Mouse (Mus musculus): Measurements from ENCODE around the gene Casp8ap2. TPM values are rescaled to one million over a fixed set of nuclear protein-coding genes. Genes with fewer than 3 reads are reported as not detected.

Gene Casp8ap2
- total and polyA plus RNA-seq, 3 experiments = 18.2 to 93.5 (median 29.8) TPM

- no peak for DNase-seq (ENCODE audit: low read depth, low spot score)
- Histone ChIP-seq H3K79me2 (ENCODE audit: control insufficient read depth, insufficient read depth, low read length, poor library complexity) (no peaks in the 10 kb centered on the region), H3K4me3 (ENCODE audit: control insufficient read depth in 1 of 2, insufficient read depth in 1 of 2, low read depth in 2 of 2, low read length in 2 of 2) (no peak overlapping the region), H3K36me3 (ENCODE audit: control insufficient read depth in 1 of 2, insufficient read depth in 2 of 2, low read length in 2 of 2) (peaks cover 0 to 34% of the 10 kb centered on the region in 2 experiments; a peak in 2 of 4 replicates), H3K4me1 (ENCODE audit: control insufficient read depth in 1 of 2, insufficient read depth in 2 of 2, low read length in 2 of 2) (no peaks in the 10 kb centered on the region), H3K27ac (ENCODE audit: control insufficient read depth, low read depth, low read length) (no peak overlapping the region), H3K9me3 (replicated peaks; ENCODE audit: insufficient read depth, low read length) (no peaks in the 10 kb centered on the region), H3K27me3 (ENCODE audit: control insufficient read depth in 1 of 2, insufficient read depth in 2 of 2, low read length in 2 of 2) (no peaks in the 10 kb centered on the region), H3K9ac (ENCODE audit: control insufficient read depth, low read depth, low read length, poor library complexity, severe bottlenecking) (no peak overlapping the region)
- TF ChIP-seq GABPA (IDR thresholded peaks at IDR 0.05; ENCODE audit: low read depth, low read length) = no peak
- no peak for TF ChIP-seq UBTF (IDR thresholded peaks at IDR 0.05; ENCODE audit: borderline replicate concordance, insufficient read depth, low read depth, low read length)
- no peak for TF ChIP-seq RAD21 (IDR thresholded peaks at IDR 0.05; ENCODE audit: low read depth, low read length)
Measured at GRCm38 (mm10) chr4:32682471-32682870, 67.2 kb downstream of the Casp8ap2 start.

- no peak for DNase-seq (ENCODE audit: low read depth, low spot score)
- Histone ChIP-seq H3K4me1 (ENCODE audit: control insufficient read depth in 1 of 2, insufficient read depth in 2 of 2, low read length in 2 of 2) (no peaks in the 10 kb centered on the region), H3K9me3 (replicated peaks; ENCODE audit: insufficient read depth, low read length) (no peaks in the 10 kb centered on the region), H3K36me3 (ENCODE audit: control insufficient read depth in 1 of 2, insufficient read depth in 2 of 2, low read length in 2 of 2) (peaks cover 0 to 34% of the 10 kb centered on the region in 2 experiments; a peak in 2 of 4 replicates), H3K27ac (ENCODE audit: control insufficient read depth, low read depth, low read length) (no peak overlapping the region), H3K4me3 (ENCODE audit: control insufficient read depth in 1 of 2, insufficient read depth in 1 of 2, low read depth in 2 of 2, low read length in 2 of 2) (no peak overlapping the region), H3K79me2 (ENCODE audit: control insufficient read depth, insufficient read depth, low read length, poor library complexity) (no peaks in the 10 kb centered on the region), H3K9ac (ENCODE audit: control insufficient read depth, low read depth, low read length, poor library complexity, severe bottlenecking) (no peak overlapping the region), H3K27me3 (ENCODE audit: control insufficient read depth in 1 of 2, insufficient read depth in 2 of 2, low read length in 2 of 2) (no peaks in the 10 kb centered on the region)
- TF ChIP-seq ETS1 (IDR thresholded peaks at IDR 0.05; ENCODE audit: low read depth, low read length) (no peak), BHLHE40 (IDR thresholded peaks at IDR 0.05; ENCODE audit: borderline replicate concordance, low read depth, low read length) (no peak), TAL1 (IDR thresholded peaks at IDR 0.05; ENCODE audit: low read length) (no peak), UBTF (IDR thresholded peaks at IDR 0.05; ENCODE audit: borderline replicate concordance, insufficient read depth, low read depth, low read length) (no peak), SMC3 (IDR thresholded peaks at IDR 0.05; ENCODE audit: low read depth, low read length) (no peak), GATA1 (IDR thresholded peaks at IDR 0.05; ENCODE audit: low read depth, low read length) (no peak), RCOR1 (IDR thresholded peaks at IDR 0.05; ENCODE audit: low read depth, low read length) (no peak), POLR2AphosphoS2 (IDR thresholded peaks at IDR 0.05; ENCODE audit: low read length) (no peak), CHD2 (IDR thresholded peaks at IDR 0.05; ENCODE audit: low read length) (no peak), KAT2A (conservative IDR thresholded peaks at IDR 0.05; ENCODE audit: low read depth, low read length) (no peak), NRF1 (IDR thresholded peaks at IDR 0.05; ENCODE audit: insufficient read depth, low read depth, low read length, poor library complexity, severe bottlenecking) (no peak), MYB (IDR thresholded peaks at IDR 0.05; ENCODE audit: low read depth, low read length) (no peak), MEF2A (IDR thresholded peaks at IDR 0.05; ENCODE audit: extremely low read depth, insufficient replicate concordance, low read depth, low read length, poor library complexity, severe bottlenecking) (no peak), ZC3H11A (IDR thresholded peaks at IDR 0.05; ENCODE audit: low read depth, low read length) (no peak), ZMIZ1 (IDR thresholded peaks at IDR 0.05; ENCODE audit: low read depth, low read length) (no peak), E2F4 (IDR thresholded peaks at IDR 0.05; ENCODE audit: borderline replicate concordance, low read depth, low read length) (no peak), SIN3A (IDR thresholded peaks at IDR 0.05; ENCODE audit: low read length) (no peak), POLR2A (IDR thresholded peaks at IDR 0.05; ENCODE audit: control insufficient read depth in 1 of 2, insufficient read depth in 1 of 2, low read depth in 1 of 2, low read length in 2 of 2, poor library complexity in 1 of 2) (no peak), ZNF384 (IDR thresholded peaks at IDR 0.05; ENCODE audit: low read depth, low read length) (no peak)
Measured at GRCm38 (mm10) chr4:32683061-32683582, 67.9 kb downstream of the Casp8ap2 start.

Other genes with a start within 250 kb of the Casp8ap2 start
- not detected in 2 replicates for gene Gja10, start 12.7 kb upstream of the Casp8ap2 start, total RNA-seq (2012; rRNA removed)
- not detected for gene Gja10, start 12.7 kb upstream of the Casp8ap2 start, polyA plus RNA-seq (2012; ENCODE audit: insufficient read depth in 1 of 2, insufficient read length in 2 of 2, low read depth in 1 of 2, low replicate concordance in 2 of 2, missing spikeins in 1 of 2)
- 47.9 and 49.8 TPM in 2 replicates for gene Mdn1, start 41.7 kb downstream of the Casp8ap2 start, total RNA-seq (2012; rRNA removed)
- gene Mdn1, start 41.7 kb downstream of the Casp8ap2 start, polyA plus RNA-seq (2012; ENCODE audit: insufficient read depth in 1 of 2, insufficient read length in 2 of 2, low read depth in 1 of 2, low replicate concordance in 2 of 2, missing spikeins in 1 of 2) = 10 to 100 TPM; 16.1 to 44.5 TPM
- gene Lyrm2, start 184.8 kb downstream of the Casp8ap2 start, total RNA-seq (2012; rRNA removed) = 30.8 and 37.7 TPM in 2 replicates
- 10 to 100 TPM in 1 of 2 experiments, not detected in 1; 18.0 TPM for gene Lyrm2, start 184.8 kb downstream of the Casp8ap2 start, polyA plus RNA-seq (2012; ENCODE audit: insufficient read depth in 1 of 2, insufficient read length in 2 of 2, low read depth in 1 of 2, low replicate concordance in 2 of 2, missing spikeins in 1 of 2)

Data from MEL (cell line).